Mouse (Mus musculus) liver, postnatal 0 days (tissue): ENCODE data around the gene Atf7.

Source experiments
- CTCF ChIP-seq: sonication (generic); IDR thresholded peaks from 2 replicates; pipeline ENCODE4 v1.5.1; 2016; ENCODE audit warnings: antibody characterized with exemption, low read depth
- EP300 ChIP-seq: IDR thresholded peaks from 2 replicates; pipeline ENCODE4 v1.6.1; 2016; ENCODE audit warnings: antibody characterized with exemption, low read depth, mild to moderate bottlenecking

DNA sequence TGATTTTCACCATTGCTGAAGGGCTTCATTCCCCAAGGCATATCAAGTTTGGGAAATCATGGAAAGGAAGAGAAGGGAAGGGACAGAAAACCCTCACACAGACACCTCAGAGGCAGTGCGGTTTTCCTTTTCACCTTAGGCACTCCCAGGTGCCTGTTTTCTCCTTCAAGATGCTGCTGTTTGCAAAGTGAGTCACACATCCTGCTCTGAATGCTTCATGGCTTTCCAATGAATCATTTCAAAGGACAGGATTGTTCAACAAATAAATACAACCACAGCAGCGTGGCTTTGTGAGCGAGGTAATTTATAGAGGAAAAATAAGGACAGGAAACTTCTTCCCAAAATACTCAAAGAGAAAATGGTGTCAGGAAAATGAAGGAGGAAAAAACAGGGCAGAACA is 53.2 kb downstream of the Atf7 start:
- TF ChIP-seq CTCF (no peak), EP300 (no peak)
